Mouse (Mus musculus) G1E (cell line): ENCODE measurements around the gene Ccdc88b.

Source experiments
- CTCF ChIP-seq: IDR thresholded peaks from 2 replicates; pipeline ENCODE4 v1.5.1; 2012; ENCODE audit warnings: low read depth, low read length, inconsistent platforms, mixed read lengths
- GATA1 ChIP-seq: IDR thresholded peaks from 2 replicates; pipeline ENCODE4 v1.6.1; 2012; ENCODE audit warnings: borderline replicate concordance, low read length, inconsistent platforms, mixed read lengths
- GATA2 ChIP-seq: IDR thresholded peaks from 2 replicates; pipeline ENCODE4 v1.6.1; 2012; ENCODE audit warnings: low read depth, low read length, inconsistent platforms, borderline replicate concordance
- POLR2AphosphoS5 ChIP-seq: IDR thresholded peaks from 2 replicates; pipeline ENCODE4 v1.6.1; 2012; ENCODE audit warnings: low read depth, low read length, inconsistent platforms; ENCODE audit not compliant: insufficient replicate concordance
- TAL1 ChIP-seq: conservative IDR thresholded peaks from 2 replicates; pipeline ENCODE4 v1.6.1; 2012; ENCODE audit warnings: low read depth, low read length, inconsistent platforms, mixed read lengths

DNA sequence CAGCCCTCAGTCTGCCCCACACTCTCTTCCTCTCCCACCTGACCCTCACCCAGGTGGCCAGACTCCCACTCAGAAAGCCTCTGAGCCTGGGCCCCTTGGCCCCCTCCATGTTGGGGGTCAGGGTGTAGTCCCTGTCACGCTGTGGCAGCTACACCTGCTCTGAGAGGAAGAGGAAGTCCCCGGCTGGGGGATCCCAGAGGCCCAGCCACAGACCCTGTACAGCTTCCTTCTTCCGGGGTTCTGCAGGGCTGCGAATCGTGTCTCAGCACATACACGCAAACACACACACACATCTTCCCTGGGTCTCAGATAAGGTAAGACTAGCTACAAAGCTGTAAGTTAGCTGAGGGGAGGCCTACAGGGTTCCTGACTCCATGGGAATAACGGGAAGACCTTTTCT lies at the start of gene Ccdc88b:
- TF ChIP-seq TAL1: no peak
- no peak for TF ChIP-seq CTCF
- no peak for TF ChIP-seq GATA1
- TF ChIP-seq POLR2AphosphoS5: no peak
- no peak for TF ChIP-seq GATA2
